Mouse (Mus musculus): ENCODE data around the gene Sgms2. TPM values are rescaled to one million over a fixed set of nuclear protein-coding genes. Genes with fewer than 3 reads are reported as not detected.

Gene Sgms2
- polyA plus RNA-seq, 1 experiment: not detected

GRCm38 (mm10) chr3:131307811-131308210 lies 183.4 kb downstream of the Sgms2 start:
- TF ChIP-seq GATA1 (IDR thresholded peaks at IDR 0.05; ENCODE audit: low read length): no peak

- no peak for TF ChIP-seq GATA1 (IDR thresholded peaks at IDR 0.05; ENCODE audit: low read length)
Observed at GRCm38 (mm10) chr3:131306255-131306654, 185.0 kb downstream of the Sgms2 start.

- no peak for TF ChIP-seq GATA1 (IDR thresholded peaks at IDR 0.05; ENCODE audit: low read length)
Observed at GRCm38 (mm10) chr3:131303320-131303714, 187.9 kb downstream of the Sgms2 start.

- TF ChIP-seq GATA1 (IDR thresholded peaks at IDR 0.05; ENCODE audit: low read length): no peak
Observed at GRCm38 (mm10) chr3:131302452-131303319, 188.5 kb downstream of the Sgms2 start, which contains the start of gene Cyp2u1. Gene Cyp2u1 (minus strand): TSS chr3:131303227.

- no peak for TF ChIP-seq GATA1 (IDR thresholded peaks at IDR 0.05; ENCODE audit: low read length)
Observed at GRCm38 (mm10) chr3:131299908-131300307, 191.3 kb downstream of the Sgms2 start.

- no peak for TF ChIP-seq GATA1 (IDR thresholded peaks at IDR 0.05; ENCODE audit: low read length)
Observed at GRCm38 (mm10) chr3:131299078-131299477, 192.1 kb downstream of the Sgms2 start.

GRCm38 (mm10) chr3:131296893-131297292 lies 194.3 kb downstream of the Sgms2 start:
- no peak for TF ChIP-seq GATA1 (IDR thresholded peaks at IDR 0.05; ENCODE audit: low read length)

- no peak for TF ChIP-seq GATA1 (IDR thresholded peaks at IDR 0.05; ENCODE audit: low read length)
Observed at GRCm38 (mm10) chr3:131295513-131296200, 195.6 kb downstream of the Sgms2 start.

- no peak for TF ChIP-seq GATA1 (IDR thresholded peaks at IDR 0.05; ENCODE audit: low read length)
Observed at GRCm38 (mm10) chr3:131294503-131294902, 196.7 kb downstream of the Sgms2 start.

- no peak for TF ChIP-seq GATA1 (IDR thresholded peaks at IDR 0.05; ENCODE audit: low read length)
Observed at GRCm38 (mm10) chr3:131292959-131293358, 198.3 kb downstream of the Sgms2 start.

GRCm38 (mm10) chr3:131292349-131292748 lies 198.9 kb downstream of the Sgms2 start:
- no peak for TF ChIP-seq GATA1 (IDR thresholded peaks at IDR 0.05; ENCODE audit: low read length)

GRCm38 (mm10) chr3:131291890-131292289 lies 199.3 kb downstream of the Sgms2 start:
- TF ChIP-seq GATA1 (IDR thresholded peaks at IDR 0.05; ENCODE audit: low read length): no peak

GRCm38 (mm10) chr3:131274151-131274550 lies 217.1 kb downstream of the Sgms2 start:
- no peak for TF ChIP-seq GATA1 (IDR thresholded peaks at IDR 0.05; ENCODE audit: low read length)

GRCm38 (mm10) chr3:131272374-131273100 lies 218.7 kb downstream of the Sgms2 start:
- TF ChIP-seq GATA1 (IDR thresholded peaks at IDR 0.05; ENCODE audit: low read length): no peak

GRCm38 (mm10) chr3:131271559-131272373 lies 219.4 kb downstream of the Sgms2 start, which contains the start of gene Hadh:
Gene Hadh (minus strand): TSS chr3:131272101.
- no peak for TF ChIP-seq GATA1 (IDR thresholded peaks at IDR 0.05; ENCODE audit: low read length)

Measured in G1E-ER4 (cell line).